Comparison of ENCODE assay signal across 11 mouse cellular contexts in the genomic region with DNA sequence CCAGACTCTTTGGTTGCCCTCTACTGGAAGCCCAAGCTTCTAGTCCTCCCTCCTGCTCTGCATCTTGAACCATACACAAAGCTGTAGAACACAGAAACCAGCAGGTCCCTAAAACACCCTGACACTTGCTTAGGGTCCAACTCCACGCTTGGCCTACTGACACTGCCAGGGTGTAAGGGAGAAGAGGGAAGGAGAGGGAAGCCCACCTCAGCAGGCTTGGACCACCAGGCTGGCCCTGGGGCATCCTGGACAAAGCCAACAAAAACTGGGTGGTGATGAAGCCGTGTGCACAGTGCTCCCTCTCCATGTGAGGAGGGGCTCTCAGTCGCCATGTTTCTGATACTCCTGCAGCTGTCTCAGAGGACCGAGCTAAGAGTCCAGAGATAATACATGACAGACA. TPM values are rescaled to one million over a fixed set of nuclear protein-coding genes. Genes with fewer than 3 reads are reported as not detected.
"Had no signal": no experiment of that assay in that cellular context is flagged by ENCODE, and none has a peak within 500 bp of the region (broad histone marks: within the 10 kb centered on the region; RNA-seq: fewer than 3 reads in every experiment).

No protein-coding gene starts in this region.

- H3K9me3 ChIP-seq: kidney, embryonic 15.5 days; lung, embryonic 15.5 days; midbrain, embryonic 13.5 days had no signal

- H3K4me1 ChIP-seq: liver, embryonic 12.5 days; lung, embryonic 15.5 days; megakaryocyte, embryonic 14.5 days; midbrain, embryonic 13.5 days had no signal

- DNase-seq: left cerebral cortex, postnatal 4 days; lung, postnatal 14 days; right cerebral cortex, adult 18-20 months; right cerebral cortex, postnatal 25 days; thymus, postnatal 25 days had no signal

- ATAC-seq: liver, embryonic 12.5 days; midbrain, embryonic 13.5 days had no signal

- H3K27ac ChIP-seq: kidney, embryonic 15.5 days; liver, embryonic 12.5 days; lung, embryonic 15.5 days; macrophage; midbrain, embryonic 13.5 days had no signal

- H3K36me3 ChIP-seq: kidney, embryonic 15.5 days; liver, embryonic 12.5 days; lung, embryonic 15.5 days; midbrain, embryonic 13.5 days had no signal

- H3K4me2 ChIP-seq: kidney, embryonic 15.5 days; liver, embryonic 12.5 days; lung, embryonic 15.5 days; midbrain, embryonic 13.5 days had no signal

- H3K9ac ChIP-seq: kidney, embryonic 15.5 days; liver, embryonic 12.5 days; lung, embryonic 15.5 days; midbrain, embryonic 13.5 days had no signal

- H3K4me3 ChIP-seq: kidney, embryonic 15.5 days; liver, embryonic 12.5 days; lung, embryonic 15.5 days; megakaryocyte, embryonic 14.5 days; midbrain, embryonic 13.5 days had no signal

RNA-seq across cellular contexts. Expression of gene Pck1, which starts 27.2 kb away (rescaled TPM):
- polyA plus RNA-seq: macrophage; midbrain, embryonic 13.5 days had no signal
